Mouse (Mus musculus): ENCODE results near the gene Ctsz. TPM values are rescaled to one million over a fixed set of nuclear protein-coding genes. Genes with fewer than 3 reads are reported as not detected.

Gene Ctsz
- polyA plus RNA-seq, 1 experiment from 2014 or later: 226 TPM

GRCm38 (mm10) chr2:174415731-174416310, 23.0 kb downstream of the Ctsz start, which contains the start of gene Nelfcd:
Gene Nelfcd (plus strand): TSS chr2:174415804.
- no peak within 1 kb of the TSS for H3K27ac ChIP-seq
- H3K4me2 ChIP-seq: peak within 1 kb of the TSS; percentile 86
- no peaks in the 10 kb centered on the region for H3K27me3 ChIP-seq
- no peaks in the 10 kb centered on the region for H3K9me3 ChIP-seq
- H3K4me1 ChIP-seq: peaks cover 12% of the 10 kb centered on the region
- peaks cover 10% of the 10 kb centered on the region for H3K36me3 ChIP-seq
- peak; percentile 85 for ATAC-seq (ENCODE audit: insufficient number of reproducible peaks, low FRiP score, low TSS enrichment, low read depth)
- H3K9ac ChIP-seq: peak within 1 kb of the TSS; percentile 80
- H3K4me3 ChIP-seq: peak within 1 kb of the TSS; percentile 81
- WGBS: under 1% methylated on average over 40 of the region's 40 CpGs

- Histone ChIP-seq H3K4me2 (peak overlapping the region; percentile 86), H3K27me3 (no peaks in the 10 kb centered on the region), H3K36me3 (peaks cover 7% of the 10 kb centered on the region; the same call in 1 of the 2 replicates), H3K9me3 (no peaks in the 10 kb centered on the region), H3K4me3 (peak overlapping the region; percentile 81), H3K4me1 (peaks cover 12% of the 10 kb centered on the region), H3K27ac (no peak overlapping the region), H3K9ac (no peak overlapping the region)
- WGBS: 48% methylated on average over 18 of the region's 18 CpGs
- ATAC-seq (ENCODE audit: insufficient number of reproducible peaks, low FRiP score, low TSS enrichment, low read depth): peak; percentile 11; the same call in 1 of the 2 replicates
Observed at GRCm38 (mm10) chr2:174415001-174415730, 23.7 kb downstream of the Ctsz start.

GRCm38 (mm10) chr2:174413127-174413526, 25.7 kb downstream of the Ctsz start:
- WGBS: 70% methylated on average over 7 of the region's 7 CpGs
- Histone ChIP-seq H3K27me3 (no peaks in the 10 kb centered on the region), H3K4me1 (peaks cover 12% of the 10 kb centered on the region)

GRCm38 (mm10) chr2:174410222-174410621, 28.6 kb downstream of the Ctsz start:
- Histone ChIP-seq H3K4me3 (no peak overlapping the region), H3K36me3 (no peaks in the 10 kb centered on the region), H3K9me3 (no peaks in the 10 kb centered on the region), H3K4me1 (no peaks in the 10 kb centered on the region), H3K27ac (no peak overlapping the region), H3K27me3 (no peaks in the 10 kb centered on the region), H3K4me2 (no peak overlapping the region), H3K9ac (no peak overlapping the region)
- 49% methylated on average over 2 of the region's 2 CpGs for WGBS
- no peak for ATAC-seq (ENCODE audit: insufficient number of reproducible peaks, low FRiP score, low TSS enrichment, low read depth)

More at GRCm38 (mm10) chr2:174413127-174413526, 25.7 kb downstream of the Ctsz start:
- H3K27ac ChIP-seq: no peak overlapping the region
- no peak for ATAC-seq (ENCODE audit: insufficient number of reproducible peaks, low FRiP score, low TSS enrichment, low read depth)
- H3K9ac ChIP-seq: no peak overlapping the region
- H3K4me2 ChIP-seq: no peak overlapping the region
- H3K9me3 ChIP-seq: no peaks in the 10 kb centered on the region
- no peak overlapping the region for H3K4me3 ChIP-seq
- 0 out of 2 replicates have a peak, but pooled peaks cover 3% of the 10 kb centered on the region for H3K36me3 ChIP-seq

- H3K27ac ChIP-seq: no peak overlapping the region
- no peaks in the 10 kb centered on the region for H3K9me3 ChIP-seq
- H3K27me3 ChIP-seq: no peaks in the 10 kb centered on the region
- 77% methylated on average over 4 of the region's 4 CpGs for WGBS
- no peaks in the 10 kb centered on the region for H3K36me3 ChIP-seq
- no peak overlapping the region for H3K9ac ChIP-seq
- no peaks in the 10 kb centered on the region for H3K4me1 ChIP-seq
- H3K4me3 ChIP-seq: no peak overlapping the region
- no peak overlapping the region for H3K4me2 ChIP-seq
- ATAC-seq (ENCODE audit: insufficient number of reproducible peaks, low FRiP score, low TSS enrichment, low read depth): no peak
Observed at GRCm38 (mm10) chr2:174400396-174400795, 38.4 kb downstream of the Ctsz start.

GRCm38 (mm10) chr2:174397881-174398280, 41.0 kb downstream of the Ctsz start:
- Histone ChIP-seq H3K4me1 (no peaks in the 10 kb centered on the region), H3K9me3 (no peaks in the 10 kb centered on the region), H3K9ac (no peak overlapping the region), H3K27ac (no peak overlapping the region), H3K4me2 (no peak overlapping the region), H3K27me3 (no peaks in the 10 kb centered on the region), H3K4me3 (no peak overlapping the region), H3K36me3 (no peaks in the 10 kb centered on the region)
- no peak for ATAC-seq (ENCODE audit: insufficient number of reproducible peaks, low FRiP score, low TSS enrichment, low read depth)
- WGBS: 86% methylated on average over 6 of the region's 6 CpGs

GRCm38 (mm10) chr2:174397065-174397464, 41.8 kb downstream of the Ctsz start:
- ATAC-seq (ENCODE audit: insufficient number of reproducible peaks, low FRiP score, low TSS enrichment, low read depth): peak; percentile 22; the same call in 1 of the 2 replicates
- Histone ChIP-seq H3K9me3 (no peaks in the 10 kb centered on the region), H3K4me1 (no peaks in the 10 kb centered on the region), H3K4me3 (no peak overlapping the region), H3K4me2 (no peak overlapping the region), H3K27ac (no peak overlapping the region), H3K9ac (no peak overlapping the region), H3K36me3 (no peaks in the 10 kb centered on the region), H3K27me3 (no peaks in the 10 kb centered on the region)
- WGBS: 81% methylated on average over 1 of the region's 1 CpGs

- Histone ChIP-seq H3K27me3 (no peaks in the 10 kb centered on the region), H3K4me2 (no peak overlapping the region), H3K27ac (no peak overlapping the region), H3K9me3 (no peaks in the 10 kb centered on the region), H3K4me1 (no peaks in the 10 kb centered on the region), H3K36me3 (no peaks in the 10 kb centered on the region), H3K4me3 (no peak overlapping the region), H3K9ac (no peak overlapping the region)
- ATAC-seq (ENCODE audit: insufficient number of reproducible peaks, low FRiP score, low TSS enrichment, low read depth): no peak
- WGBS: 65% methylated on average over 10 of the region's 10 CpGs
Observed at GRCm38 (mm10) chr2:174396643-174397042, 42.2 kb downstream of the Ctsz start.

- H3K4me3 ChIP-seq: no peak overlapping the region
- no peak overlapping the region for H3K4me2 ChIP-seq
- no peaks in the 10 kb centered on the region for H3K27me3 ChIP-seq
- H3K9me3 ChIP-seq: no peaks in the 10 kb centered on the region
- 73% methylated on average over 5 of the region's 5 CpGs for WGBS
- no peak overlapping the region for H3K9ac ChIP-seq
- no peak for ATAC-seq (ENCODE audit: insufficient number of reproducible peaks, low FRiP score, low TSS enrichment, low read depth)
- no peaks in the 10 kb centered on the region for H3K36me3 ChIP-seq
- no peaks in the 10 kb centered on the region for H3K4me1 ChIP-seq
- H3K27ac ChIP-seq: no peak overlapping the region
Observed at GRCm38 (mm10) chr2:174393383-174393782, 45.5 kb downstream of the Ctsz start.

GRCm38 (mm10) chr2:174392554-174392953, 46.3 kb downstream of the Ctsz start:
- no peaks in the 10 kb centered on the region for H3K36me3 ChIP-seq
- H3K9ac ChIP-seq: no peak overlapping the region
- H3K27me3 ChIP-seq: no peaks in the 10 kb centered on the region
- no peak overlapping the region for H3K4me3 ChIP-seq
- H3K4me2 ChIP-seq: no peak overlapping the region
- H3K4me1 ChIP-seq: no peaks in the 10 kb centered on the region
- 60% methylated on average over 9 of the region's 9 CpGs for WGBS
- no peak for ATAC-seq (ENCODE audit: insufficient number of reproducible peaks, low FRiP score, low TSS enrichment, low read depth)
- no peaks in the 10 kb centered on the region for H3K9me3 ChIP-seq
- H3K27ac ChIP-seq: no peak overlapping the region

- no peak for ATAC-seq (ENCODE audit: insufficient number of reproducible peaks, low FRiP score, low TSS enrichment, low read depth)
- 88% methylated on average over 3 of the region's 3 CpGs for WGBS
- Histone ChIP-seq H3K9me3 (no peaks in the 10 kb centered on the region), H3K9ac (no peak overlapping the region), H3K4me2 (no peak overlapping the region), H3K4me1 (no peaks in the 10 kb centered on the region), H3K27ac (no peak overlapping the region), H3K4me3 (no peak overlapping the region), H3K36me3 (no peaks in the 10 kb centered on the region), H3K27me3 (no peaks in the 10 kb centered on the region)
Observed at GRCm38 (mm10) chr2:174391936-174392335, 46.9 kb downstream of the Ctsz start.

GRCm38 (mm10) chr2:174381021-174381420, 57.8 kb downstream of the Ctsz start:
- no peak overlapping the region for H3K9ac ChIP-seq
- no peak for ATAC-seq (ENCODE audit: insufficient number of reproducible peaks, low FRiP score, low TSS enrichment, low read depth)
- no peak overlapping the region for H3K27ac ChIP-seq
- WGBS: 73% methylated on average over 9 of the region's 9 CpGs
- no peaks in the 10 kb centered on the region for H3K4me1 ChIP-seq
- H3K4me2 ChIP-seq: no peak overlapping the region
- no peaks in the 10 kb centered on the region for H3K27me3 ChIP-seq
- H3K9me3 ChIP-seq: no peaks in the 10 kb centered on the region
- no peaks in the 10 kb centered on the region for H3K36me3 ChIP-seq
- no peak overlapping the region for H3K4me3 ChIP-seq

Measured in limb, embryonic 15.5 days (tissue).